Mouse (Mus musculus) gastrocnemius, adult 18-20 months (tissue): ENCODE data around the gene Nptxr. TPM values are rescaled to one million over a fixed set of nuclear protein-coding genes. Genes with fewer than 3 reads are reported as not detected.
A peak's percentile ranks its signal among the peaks of the same experiment; 100 is the strongest.
"Not testable (repeated sequence)": the region's sequence is repeated elsewhere in the genome, so short reads cannot be mapped to it uniquely, and the experiment has no call there.

Experiments
- DNase-seq: peaks from one replicate; pipeline ENCODE4 v3.0.0; 2021; ENCODE audit warnings: low spot score
- total RNA-seq, 2 experiments: library from RNA; stranded (reverse); gene quantifications; 2 replicates each; pipeline ENCODE4 v1.2.3; 2021

The Nptxr gene
- total RNA-seq, 2 experiments from 2014 or later = 0.50 to 0.76 TPM

DNA sequence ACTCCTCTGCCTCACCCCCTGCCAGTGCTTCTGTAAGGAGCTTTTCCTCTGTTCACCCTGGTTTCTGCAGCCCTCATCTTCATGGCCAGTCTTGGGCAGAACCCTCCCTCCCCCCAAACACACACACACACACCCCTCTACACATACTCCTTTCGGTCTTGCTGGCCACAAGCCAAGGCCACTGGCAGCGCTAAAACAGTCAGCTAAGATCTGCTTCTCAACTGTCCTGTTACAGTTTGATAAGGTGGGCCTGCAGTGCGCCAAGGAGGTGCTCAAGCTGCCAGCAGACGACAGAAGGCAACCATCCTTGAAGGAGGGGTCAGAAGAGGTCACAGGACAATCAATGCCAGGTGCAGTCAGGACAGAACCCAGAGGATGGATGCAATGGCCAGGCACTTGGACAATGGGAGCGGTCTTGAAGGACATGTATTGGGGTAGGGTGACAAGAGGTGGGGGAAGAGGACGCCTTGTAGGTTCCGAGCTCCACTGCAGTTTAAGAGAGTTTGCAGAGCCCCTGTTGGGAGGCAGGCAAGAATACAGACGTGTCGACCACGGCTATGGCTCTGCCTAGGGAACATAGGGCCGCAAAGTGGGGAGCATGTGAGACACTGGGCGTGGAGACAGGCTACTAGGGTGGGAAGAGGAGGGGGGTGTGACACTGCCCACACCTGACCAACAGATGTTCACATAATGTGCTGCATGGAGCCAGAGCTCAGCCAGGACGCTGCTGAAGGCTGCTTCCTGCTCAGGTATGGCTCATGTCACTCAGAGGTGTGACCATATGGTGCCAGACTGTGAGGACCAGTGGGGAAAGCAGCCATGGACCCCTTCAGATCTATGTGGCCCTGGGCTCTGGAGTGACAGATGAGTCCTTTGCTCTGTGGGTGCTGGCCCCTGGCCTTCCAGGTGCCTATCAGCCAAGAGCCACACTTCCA lies 18.0 kb upstream of the Nptxr start:
- no peak for DNase-seq

DNA sequence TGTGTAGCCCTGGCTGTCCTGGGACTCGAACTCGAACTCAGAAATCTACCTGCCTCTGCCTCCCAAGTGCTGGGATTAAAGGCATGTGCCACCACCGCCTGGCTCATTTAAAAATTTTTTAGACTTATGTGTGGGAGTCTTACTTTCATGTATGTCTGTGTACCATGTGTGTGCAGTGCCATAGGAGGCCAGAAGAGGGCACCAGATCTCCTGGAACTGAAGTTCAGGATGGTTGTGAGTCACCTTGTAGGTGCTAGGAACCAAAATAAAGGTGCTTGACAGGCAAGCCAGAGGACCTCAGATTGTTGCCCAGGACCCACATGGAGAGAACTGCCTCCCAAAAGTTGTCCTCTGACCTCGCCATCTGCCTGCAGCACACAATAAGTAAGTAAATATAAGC lies 13.8 kb upstream of the Nptxr start:
- DNase-seq = no peak

GRCm38 (mm10) chr15:79813666-79814258 lies 9.2 kb upstream of the Nptxr start:
- DNase-seq = no peak

- DNase-seq = not testable (repeated sequence)
These were observed 8.3 kb upstream of the Nptxr start for GRCm38 (mm10) chr15:79812840-79813239.

GRCm38 (mm10) chr15:79810997-79811396 lies 6.4 kb upstream of the Nptxr start:
- no peak for DNase-seq

DNA sequence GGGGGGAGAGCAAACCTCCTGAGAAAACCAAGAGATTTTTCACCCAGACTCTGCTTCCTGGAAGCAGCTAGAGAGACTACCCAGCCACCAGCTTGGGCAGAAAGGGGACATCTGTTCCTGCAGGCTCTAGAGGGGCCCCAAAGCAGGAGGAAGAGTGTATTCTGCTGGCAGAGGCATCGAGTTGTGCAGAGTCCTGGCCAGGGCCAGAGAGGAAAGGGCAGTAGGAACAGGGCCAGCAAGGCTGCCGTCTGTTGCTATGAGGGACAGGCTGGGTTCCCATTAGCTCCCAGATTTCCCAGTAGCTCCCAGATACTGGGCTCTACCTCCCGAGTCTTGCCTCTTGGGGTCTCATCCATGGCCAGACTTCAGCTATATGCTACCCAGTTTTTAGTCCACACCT lies 5.5 kb upstream of the Nptxr start:
- DNase-seq = no peak

GRCm38 (mm10) chr15:79808658-79809057 lies 4.1 kb upstream of the Nptxr start:
- DNase-seq = no peak

GRCm38 (mm10) chr15:79808114-79808513 lies 3.5 kb upstream of the Nptxr start:
- DNase-seq = peak; percentile 44

DNA sequence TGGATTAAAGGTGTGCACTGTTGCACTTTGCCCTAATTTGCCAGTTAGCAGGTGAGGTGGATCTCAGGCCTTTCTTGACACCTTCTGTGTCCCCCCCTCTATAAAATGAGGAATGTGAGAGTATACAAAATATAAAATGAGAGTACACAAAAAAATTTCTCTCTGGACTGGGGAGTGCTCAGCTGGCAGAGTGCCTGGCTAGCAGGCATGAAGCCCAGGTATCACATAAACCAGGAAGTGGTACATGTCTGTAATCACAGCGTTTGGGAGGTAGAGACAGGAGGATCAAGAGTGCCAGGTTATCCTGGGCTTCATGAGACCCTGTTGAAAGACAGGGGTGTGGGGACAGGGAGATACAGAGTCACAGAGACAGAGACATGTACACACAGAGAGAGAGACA lies 2.5 kb upstream of the Nptxr start:
- no peak for DNase-seq

GRCm38 (mm10) chr15:79805246-79805645 lies 680 bp upstream of the Nptxr start:
- DNase-seq = no peak

DNA sequence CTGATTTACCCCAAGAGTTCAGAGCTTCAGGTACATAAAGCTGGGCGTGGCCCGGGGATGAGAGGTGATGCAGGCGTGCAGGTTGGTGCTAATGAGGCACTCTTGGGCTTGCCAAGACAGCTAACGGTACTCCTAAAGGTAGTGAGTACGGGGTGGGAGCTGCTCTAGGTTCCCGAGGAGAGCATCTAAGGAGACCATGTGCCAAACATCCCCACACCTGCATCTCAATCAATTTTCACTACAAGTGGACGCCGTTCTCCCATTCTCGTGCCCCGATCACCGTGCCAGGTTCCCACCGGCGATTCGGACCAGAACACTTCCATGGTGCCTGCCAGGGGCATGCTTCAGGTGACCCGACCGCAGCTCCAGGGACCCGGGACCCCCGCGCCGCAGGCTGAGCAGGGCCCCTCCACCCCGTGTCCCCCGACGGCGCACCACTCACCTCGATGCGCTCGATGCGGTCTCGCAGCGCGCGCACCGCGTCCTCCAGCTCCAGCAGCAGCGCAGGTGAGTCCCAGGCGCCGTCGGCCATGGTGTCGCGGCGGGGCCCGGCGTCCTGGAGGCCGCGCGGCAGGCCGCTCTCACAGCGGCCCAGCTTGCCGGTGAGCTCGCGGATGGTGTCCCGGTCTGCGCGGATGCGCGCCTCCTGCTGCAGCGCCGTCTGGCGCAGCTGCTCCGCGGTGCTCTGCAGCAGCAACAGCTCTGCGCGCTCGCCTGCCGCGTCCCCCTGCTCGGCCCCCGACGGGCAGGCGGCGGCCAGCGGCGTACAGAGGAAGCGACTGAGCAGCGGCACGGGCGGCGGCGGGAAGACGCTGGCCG lies 824 bp downstream of the Nptxr start:
- no peak for DNase-seq

DNA sequence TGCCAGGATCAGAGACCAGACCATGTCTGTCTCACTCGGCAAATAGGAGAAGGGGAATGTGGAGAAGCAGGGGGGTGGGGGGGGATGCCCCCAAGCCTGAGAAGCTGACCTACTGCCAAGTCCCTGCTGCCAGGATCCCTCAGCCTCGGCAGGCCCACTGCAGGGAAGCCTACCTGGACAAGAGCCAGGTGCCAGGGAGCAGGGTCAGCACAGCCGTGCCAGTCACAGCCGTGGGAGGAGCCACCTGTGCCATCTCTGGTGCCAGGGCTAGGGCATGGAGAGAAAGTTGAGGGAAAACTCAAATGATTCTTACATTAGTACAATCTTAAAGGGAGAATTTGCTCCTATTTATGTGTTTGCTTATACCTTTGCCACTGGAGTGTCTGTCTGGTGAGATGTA lies 2.3 kb downstream of the Nptxr start:
- DNase-seq = no peak

GRCm38 (mm10) chr15:79801646-79802045 lies 2.9 kb downstream of the Nptxr start:
- DNase-seq = no peak

GRCm38 (mm10) chr15:79800701-79801100 lies 3.9 kb downstream of the Nptxr start:
- DNase-seq = no peak

- no peak for DNase-seq
These were observed 6.0 kb downstream of the Nptxr start for GRCm38 (mm10) chr15:79798591-79798990.

DNA sequence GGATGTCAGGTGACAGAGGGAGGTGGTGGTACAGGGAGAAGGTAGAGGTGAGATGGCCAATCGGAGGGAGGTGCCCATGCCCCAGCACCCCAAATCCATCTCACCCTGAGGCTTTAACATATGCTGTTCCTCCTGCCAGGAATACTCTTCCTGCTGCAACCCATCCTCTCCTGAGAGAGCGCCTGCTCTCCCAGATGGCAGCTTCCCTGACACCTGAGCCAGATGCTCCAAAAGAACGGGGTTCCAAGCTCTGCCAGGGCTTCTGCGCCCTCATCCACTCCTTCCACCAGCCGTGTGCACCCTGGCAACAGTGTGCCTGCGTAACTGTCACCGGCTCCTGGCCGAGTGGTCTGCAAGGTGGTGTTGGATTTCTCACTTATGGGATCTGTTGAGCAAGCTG lies 6.9 kb downstream of the Nptxr start:
- no peak for DNase-seq

- no peak for DNase-seq
These were observed 7.5 kb downstream of the Nptxr start for GRCm38 (mm10) chr15:79797096-79797495.

- DNase-seq = no peak
These were observed 8.3 kb downstream of the Nptxr start for GRCm38 (mm10) chr15:79796256-79796655.

- DNase-seq = no peak
These were observed 10.4 kb downstream of the Nptxr start for GRCm38 (mm10) chr15:79794173-79794572.

DNA sequence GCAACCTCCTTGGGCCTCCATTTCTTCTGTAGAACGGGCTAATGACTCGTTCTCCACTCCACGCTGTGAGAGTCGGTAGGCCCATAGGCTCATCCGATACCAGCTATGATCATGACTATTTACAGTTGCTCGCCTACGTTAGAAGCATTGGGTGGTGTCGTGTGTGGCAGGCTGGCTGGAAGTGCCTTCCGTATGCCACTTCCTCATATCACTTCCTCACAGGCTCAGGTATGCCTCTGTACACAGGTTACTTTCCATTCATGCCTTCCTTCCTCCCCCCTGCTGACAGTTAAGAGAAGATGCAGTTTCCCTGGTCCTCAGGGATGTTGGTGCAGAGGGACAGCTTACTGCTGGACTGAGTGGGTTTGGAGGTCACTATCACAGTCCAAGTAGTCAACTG lies 11.5 kb downstream of the Nptxr start:
- no peak for DNase-seq

- DNase-seq = no peak
These were observed 12.1 kb downstream of the Nptxr start for GRCm38 (mm10) chr15:79792455-79792854.

DNA sequence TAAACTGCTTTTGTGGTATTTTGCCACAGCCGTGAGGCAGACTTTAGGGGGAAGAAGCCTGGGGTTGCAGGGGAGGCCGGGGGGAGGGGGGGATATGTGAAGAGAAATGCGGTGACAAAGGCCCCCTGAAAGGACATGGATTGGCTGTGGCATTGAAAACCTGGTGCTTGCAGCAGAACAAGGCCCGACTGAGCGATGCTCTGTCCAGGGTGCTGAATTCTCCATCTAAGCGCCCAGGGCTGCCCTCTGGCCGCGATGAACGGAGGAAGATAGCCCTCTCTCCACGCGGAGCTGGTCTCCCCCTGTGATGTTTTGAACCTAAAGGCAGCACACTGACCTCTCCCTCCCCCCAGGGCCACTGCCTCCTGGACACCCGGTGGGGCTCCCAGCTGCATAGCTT lies 13.1 kb downstream of the Nptxr start:
- DNase-seq = no peak
